Mouse (Mus musculus) cerebellum, adult 8-10 months (tissue): ENCODE data around the gene Ppard.

Experiments
- DNase-seq: peaks from one replicate; pipeline ENCODE4 v3.0.0; 2022

The Ppard gene

DNA sequence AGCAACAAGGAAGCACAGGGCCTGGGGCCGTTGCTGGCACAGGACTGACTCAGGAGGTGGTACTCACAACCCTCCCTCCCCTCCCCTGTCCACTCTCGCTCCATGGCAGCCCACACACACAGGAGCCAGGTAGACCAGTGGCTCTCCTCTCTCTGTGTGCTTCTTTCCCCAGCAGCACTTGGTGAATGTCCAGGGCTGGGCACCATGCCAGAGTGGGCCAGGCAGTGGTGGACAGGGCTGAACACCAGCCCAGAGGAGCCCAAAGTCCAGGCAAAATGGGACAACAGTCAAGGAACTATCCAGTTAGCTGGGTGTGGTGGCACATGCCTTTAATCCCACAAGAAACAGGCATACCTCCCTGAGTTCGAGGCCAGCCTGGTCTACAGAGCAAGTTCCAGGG is 57.8 kb downstream of the Ppard start:
- DNase-seq = no peak

DNA sequence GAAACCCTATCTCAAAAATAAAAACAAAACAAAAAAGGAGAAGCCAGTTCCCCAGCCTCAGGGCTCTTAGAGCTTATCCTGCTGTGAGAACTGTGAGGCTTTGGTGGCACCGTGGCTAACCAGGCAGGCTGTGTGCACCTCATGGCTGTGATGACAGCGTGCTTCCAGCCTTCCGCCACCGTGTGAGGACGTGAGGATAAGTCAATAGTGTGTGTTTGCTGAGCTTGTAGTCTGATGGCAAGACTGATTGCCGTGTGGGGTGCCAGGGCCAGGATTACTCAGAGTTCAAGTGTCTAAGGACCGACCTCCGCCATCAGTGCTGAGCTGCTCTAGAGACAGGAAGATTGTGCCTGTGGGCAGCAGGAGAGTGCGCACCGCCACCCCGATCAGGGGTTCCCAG is 58.2 kb downstream of the Ppard start:
- DNase-seq = no peak

DNA sequence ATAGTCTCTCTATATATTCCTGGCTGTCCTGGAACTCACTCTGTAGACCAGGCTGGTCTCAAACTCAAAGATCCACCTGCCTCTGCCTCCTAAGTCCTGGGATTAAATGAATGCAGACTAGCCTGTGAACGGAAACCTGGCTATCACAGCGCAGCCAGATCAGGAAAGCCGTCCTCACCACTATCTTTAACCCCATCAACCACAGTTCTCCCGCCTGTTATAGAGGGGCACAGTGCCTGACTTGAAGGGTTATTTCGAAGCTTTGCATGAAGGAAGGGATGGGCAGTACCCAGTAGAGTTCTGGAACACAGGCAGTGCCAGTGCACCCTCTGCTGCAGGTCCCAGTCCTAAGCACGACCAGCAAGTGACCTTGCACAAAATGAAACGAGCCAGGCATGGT is 58.8 kb downstream of the Ppard start:
- no peak for DNase-seq

DNA sequence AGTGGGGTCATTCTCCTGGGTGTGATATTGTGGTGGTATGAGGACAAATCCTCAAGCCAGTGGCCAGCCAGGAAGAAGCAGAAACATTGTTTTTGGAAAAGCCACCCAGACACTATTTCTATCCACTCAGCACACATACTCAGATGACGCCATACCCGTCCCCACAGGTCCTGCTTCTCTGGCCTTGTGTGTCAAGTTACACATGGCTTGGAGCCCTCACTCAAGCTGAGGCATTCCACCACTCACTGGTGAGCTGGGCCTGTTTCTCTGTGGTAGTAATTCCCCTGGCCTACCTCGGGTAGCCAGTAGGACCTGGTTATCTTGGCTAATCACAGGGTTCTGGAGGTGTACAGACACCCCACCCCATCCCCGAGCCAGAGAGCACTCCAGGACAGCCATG is 61.2 kb downstream of the Ppard start:
- no peak for DNase-seq

DNA sequence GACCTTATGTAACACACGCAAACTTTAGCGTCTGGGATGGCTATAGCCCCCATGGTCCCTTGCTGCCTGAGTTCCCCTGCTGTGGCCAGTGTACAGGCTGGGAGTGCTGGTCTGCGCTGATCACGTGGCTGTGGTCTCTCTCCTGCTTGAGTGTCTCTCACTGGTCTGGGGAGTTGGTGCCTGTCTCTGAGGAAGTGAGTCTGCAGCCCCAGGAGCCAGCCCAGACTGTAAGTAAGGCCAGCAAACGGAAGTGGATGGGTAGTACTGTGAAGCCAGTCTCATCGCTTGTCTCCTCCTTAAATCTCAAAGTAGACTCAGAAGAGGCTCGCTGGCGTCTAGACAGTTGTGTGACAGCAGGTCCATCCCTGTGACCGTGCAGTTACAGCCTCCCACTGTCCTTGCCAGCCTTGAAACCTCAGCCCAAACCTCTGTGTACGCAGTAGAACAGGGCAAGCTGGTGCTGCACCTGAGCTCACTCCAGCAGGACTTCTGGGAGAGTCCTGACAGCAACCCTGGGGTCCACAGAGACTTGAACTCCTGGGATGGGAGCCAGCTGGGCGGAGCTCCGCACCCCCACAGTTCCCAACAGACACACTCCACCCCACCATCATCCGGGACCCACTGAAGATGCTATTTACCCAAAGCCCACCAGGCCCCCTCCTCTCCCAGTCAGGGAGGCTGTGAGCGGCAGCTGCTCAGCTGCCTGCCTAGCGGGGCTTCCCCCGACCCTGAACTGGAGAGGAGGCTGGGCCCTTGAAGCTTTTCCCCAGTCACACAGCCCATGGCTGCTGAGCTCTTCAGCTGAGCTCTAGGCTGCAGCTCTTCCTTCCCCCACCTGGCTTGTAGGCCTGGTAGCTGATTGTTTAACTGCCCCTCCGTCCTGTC is 62.2 kb downstream of the Ppard start:
- no peak for DNase-seq

DNA sequence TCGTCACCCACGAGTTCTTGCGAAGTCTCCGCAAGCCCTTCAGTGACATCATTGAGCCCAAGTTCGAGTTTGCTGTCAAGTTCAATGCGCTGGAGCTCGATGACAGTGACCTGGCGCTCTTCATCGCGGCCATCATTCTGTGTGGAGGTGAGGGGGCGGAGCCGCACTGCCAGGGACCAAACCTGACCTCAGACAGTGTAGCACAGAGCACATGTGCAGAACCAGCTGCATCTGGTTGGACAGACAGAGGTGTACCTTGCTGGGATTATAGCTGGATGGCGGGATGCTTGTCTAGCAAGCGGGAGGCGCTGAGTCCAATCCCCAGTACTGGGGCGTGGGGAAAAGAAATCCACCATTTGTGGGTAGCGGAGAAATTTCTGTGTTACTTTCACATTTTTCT is 66.4 kb downstream of the Ppard start:
- no peak for DNase-seq

DNA sequence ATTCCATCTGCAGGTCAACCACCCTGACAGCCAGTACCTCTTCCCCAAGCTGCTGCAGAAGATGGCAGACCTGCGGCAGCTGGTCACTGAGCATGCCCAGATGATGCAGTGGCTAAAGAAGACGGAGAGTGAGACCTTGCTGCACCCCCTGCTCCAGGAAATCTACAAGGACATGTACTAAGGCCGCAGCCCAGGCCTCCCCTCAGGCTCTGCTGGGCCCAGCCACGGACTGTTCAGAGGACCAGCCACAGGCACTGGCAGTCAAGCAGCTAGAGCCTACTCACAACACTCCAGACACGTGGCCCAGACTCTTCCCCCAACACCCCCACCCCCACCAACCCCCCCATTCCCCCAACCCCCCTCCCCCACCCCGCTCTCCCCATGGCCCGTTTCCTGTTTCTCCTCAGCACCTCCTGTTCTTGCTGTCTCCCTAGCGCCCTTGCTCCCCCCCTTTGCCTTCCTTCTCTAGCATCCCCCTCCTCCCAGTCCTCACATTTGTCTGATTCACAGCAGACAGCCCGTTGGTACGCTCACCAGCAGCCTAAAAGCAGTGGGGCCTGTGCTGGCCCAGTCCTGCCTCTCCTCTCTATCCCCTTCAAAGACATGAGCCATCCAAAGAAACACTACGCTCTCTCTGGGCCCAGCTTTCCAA is 67.3 kb downstream of the Ppard start:
- DNase-seq = no peak

DNA sequence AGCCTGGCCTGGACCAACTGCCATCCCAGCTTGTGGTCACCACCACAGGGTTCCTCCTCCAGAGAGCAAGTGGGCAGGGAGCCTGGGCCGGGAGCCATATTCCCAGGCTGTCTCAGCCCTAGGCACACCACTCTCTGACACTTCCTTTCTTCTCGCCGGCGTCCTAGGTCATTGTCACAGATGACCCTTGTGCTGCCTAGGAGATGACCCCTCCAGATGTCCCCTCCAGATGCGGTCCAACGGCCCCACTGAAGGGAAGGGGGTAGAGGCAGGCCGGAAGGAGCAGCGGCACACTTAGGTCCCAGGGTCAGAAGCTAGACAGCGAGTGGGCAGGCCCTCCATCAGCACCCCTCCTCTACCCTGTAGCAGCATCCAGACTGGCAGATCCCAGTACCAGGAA is 67.8 kb downstream of the Ppard start:
- no peak for DNase-seq

DNA sequence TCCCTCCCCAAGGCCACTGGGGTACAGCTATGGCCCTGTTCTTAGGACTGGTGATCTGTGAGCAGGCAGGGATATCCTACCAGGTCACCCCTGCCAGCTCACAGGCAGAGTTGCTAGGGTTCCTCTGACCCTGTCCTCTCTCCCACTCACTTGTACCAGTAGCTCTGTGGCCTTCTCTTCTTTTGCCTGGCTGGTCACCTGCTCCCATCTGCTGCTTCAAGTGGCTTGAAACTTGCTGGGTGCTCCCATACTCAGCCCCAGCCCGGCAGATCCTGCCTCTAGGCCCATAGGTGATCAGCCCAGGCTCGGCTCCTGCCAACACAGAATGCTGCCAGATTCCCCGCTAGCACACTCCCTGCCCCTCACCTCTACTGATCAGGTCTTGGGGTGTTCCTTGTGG is 68.3 kb downstream of the Ppard start:
- no peak for DNase-seq

DNA sequence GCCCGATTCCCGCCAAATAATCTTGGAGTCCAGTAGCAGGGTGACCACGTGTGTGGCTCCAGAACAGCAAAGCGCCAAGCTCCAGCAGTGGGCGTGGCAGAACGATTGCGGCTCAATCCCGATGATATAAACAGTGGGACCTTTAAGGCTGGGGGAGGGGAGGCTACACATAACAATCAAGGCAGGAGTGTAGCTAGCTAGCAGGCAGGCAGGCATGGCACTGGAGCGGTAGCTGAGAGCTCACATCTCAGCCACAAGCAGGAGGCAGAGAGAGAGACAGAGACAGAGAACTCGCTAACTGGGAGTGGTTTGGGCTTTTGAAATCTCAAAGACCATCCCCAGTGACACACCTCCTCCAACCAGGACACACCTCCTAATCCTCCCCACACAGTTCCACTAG is 72.7 kb downstream of the Ppard start:
- no peak for DNase-seq

DNA sequence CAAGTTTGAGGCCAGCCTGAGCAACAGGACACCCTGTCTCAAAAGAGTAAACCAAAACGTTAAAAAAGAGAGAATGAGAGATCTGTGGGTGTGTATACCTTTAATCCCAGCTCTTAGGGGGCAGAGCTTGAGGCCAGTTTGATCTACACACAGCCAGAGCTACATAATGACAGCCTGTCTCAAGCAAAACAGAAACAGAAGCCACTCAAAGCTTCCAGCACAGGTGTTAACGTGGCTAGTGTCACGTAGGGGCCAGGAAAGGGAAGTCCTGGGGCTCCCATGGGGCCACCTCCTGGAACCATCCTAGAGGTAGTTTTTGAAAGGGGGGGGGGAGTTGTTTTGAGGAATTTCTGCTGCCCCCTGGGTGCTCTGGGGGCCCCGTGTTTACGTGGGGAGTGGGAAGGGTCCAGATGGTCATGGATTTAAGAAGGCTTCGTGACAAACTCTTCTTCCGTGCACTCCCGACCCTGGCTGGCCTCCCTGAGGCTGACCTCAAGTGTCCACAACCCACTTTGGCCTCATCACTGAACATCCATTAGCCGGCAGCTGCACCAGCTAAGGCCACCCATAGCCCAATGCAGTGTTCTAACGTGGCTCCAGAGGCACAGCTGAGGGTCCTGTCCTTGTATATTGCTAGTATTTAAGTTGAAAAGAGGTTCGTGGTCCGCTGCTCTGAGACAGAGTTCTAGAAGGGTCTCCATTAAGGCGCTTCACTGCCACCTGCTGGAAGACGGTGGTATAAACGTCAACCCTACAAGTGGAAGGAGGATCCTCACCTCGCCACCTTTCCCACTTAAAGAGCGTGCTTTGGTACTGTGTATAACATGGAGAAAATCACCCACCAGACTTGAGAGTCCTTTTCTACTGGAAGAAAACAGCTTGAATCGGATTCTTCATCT is 76.0 kb downstream of the Ppard start:
- DNase-seq = peak; percentile 85

DNA sequence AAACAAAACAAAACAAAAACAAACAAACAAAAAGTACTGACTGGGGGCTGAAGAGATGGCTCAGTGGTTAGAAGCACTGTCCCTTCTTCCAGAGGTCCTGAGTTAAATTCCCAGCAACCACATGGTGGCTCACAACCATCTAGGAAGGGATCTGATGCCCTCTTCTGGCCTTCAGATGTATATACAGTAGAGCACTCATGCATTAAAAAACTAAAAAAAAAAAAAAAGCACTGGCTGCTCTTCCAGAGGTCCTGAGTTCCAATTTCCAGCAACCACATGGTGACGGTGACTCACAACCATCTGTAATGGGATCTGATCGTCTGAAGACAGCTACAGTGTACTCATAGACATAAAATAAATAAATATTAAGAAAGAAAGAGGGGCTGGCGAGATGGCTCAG is 78.3 kb downstream of the Ppard start:
- no peak for DNase-seq

DNA sequence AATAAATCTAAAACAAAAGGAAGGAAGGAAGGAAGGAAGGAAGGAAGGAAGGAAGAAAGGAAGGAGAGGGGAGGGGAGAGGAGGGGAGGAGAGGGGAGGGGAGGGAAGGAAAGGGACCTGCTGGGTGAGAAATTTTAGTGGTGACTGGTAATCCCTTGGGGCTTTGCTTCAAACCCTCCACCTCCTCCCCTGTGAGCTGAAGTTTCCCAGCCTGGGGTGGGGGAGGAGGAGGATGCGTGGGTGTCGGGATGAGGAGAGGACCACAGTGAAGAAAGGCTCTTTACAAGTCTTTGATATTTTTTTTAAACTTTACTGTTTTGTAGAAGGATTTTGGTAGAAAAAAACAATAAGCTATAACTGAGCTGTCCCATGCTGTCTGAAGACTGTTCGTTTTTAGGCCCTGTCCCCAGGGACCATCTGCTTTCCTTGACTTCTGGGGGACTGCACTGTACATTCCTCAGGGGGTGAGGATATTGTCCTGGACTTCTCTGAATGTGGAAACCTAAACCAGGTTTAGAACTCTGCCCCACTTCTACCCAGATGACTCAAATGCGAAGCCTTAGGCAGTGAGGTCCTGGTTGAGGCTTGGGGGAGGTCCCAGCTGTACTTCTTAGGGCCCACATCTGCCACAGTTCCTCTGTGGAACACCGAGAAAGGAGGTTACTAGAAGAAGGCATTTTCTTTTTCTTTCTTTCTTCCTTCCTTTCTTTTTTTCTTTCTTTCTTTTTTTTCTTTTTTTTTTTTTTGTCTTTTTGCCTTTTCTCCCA is 79.0 kb downstream of the Ppard start:
- no peak for DNase-seq

DNA sequence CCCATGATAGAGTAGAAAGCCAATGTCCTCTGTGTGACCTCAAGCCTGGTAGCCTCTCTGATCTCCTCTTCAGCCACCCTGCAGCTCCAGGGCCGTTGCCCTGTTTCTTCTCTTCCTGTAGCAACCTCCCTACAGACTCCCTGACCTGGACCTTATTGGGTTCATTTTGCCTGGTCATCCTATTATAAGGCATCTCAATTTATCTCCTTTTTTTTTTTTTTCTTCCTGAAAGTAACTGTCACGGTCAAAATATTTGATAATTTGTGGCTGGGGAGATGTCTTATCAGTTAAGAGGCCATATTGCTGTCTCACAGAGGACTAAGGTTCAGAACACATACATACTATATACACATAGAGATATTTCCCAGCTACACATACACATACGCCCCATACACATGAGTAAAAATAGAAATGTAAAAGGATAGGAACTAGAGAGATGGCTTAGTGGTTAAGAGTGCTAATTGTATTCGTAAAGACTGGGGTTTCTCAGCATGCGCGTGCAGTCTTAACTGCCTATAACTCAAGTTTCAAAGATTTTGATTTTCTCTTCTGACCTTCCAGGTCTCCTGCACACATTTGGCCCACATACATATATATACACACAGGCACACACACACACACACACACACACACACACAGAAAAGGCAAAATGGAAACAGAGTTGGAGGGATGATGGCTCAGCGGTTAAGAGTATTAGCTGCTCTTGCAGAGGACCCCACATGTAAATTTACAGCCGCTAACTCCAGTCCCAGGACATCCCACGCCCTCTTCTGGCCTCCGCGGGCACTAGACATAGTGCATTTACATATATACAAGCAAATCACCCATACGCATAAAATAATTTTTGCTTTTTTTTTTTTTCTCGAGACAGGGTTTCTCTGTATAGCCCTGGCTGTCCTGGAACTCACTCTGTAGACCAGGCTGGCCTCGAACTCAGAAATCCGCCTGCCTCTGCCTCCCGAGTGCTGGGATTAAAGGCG is 80.0 kb downstream of the Ppard start:
- no peak for DNase-seq

DNA sequence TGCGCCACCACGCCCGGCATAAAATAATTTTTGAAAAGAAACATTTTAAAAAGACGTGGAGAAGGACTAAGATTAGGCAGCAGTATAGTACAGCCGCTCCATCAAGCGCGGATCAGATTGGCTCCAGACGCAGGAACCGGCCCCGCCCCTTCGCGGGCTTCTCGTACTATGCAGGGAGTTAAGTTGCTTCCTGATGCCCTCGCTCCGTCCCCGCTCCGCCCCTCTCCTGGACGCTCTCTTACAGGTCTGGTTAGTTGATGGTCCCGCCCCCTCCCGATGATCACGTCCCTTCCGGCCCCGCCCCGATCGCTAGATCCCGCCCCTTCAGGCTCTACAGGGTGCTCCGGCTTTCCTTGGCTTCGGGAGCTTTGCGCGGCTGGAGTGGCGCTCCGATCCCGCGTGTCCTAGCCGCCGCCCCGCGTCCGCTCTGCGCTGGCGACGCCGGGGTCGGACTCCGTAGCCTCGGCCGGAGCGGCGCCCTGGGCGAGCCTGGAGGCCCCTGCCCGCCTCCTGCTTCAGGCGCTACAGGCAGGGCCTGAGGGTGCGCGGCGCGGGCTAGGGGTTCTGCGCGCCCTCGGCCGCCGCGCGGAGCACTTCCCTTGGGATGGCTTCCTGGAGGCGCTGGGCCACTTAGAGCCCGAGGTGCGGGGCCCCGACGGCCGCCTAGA is 80.8 kb downstream of the Ppard start, which contains the start of gene Fance:
TSS of gene Fance (plus strand) at position 308 of the 668 bp plus-strand sequence.
- DNase-seq = peak; percentile 92

DNA sequence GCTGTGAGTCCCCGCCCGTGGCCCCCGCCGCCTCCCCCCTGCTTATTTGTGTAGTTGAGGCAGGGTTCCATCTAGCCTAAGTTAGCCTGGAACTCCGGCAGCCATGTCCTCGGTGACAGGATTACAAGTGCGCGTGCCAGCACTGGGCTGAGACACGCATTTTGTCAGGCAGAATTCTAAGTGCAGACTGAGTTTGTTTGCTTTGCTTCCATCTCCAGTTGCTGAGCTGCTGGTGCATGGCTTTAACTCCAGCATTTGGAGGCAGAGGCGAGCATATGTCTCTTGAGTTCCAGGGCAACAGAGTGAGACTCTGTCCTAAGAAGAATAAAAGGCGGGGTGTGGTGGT is 81.4 kb downstream of the Ppard start:
- no peak for DNase-seq

DNA sequence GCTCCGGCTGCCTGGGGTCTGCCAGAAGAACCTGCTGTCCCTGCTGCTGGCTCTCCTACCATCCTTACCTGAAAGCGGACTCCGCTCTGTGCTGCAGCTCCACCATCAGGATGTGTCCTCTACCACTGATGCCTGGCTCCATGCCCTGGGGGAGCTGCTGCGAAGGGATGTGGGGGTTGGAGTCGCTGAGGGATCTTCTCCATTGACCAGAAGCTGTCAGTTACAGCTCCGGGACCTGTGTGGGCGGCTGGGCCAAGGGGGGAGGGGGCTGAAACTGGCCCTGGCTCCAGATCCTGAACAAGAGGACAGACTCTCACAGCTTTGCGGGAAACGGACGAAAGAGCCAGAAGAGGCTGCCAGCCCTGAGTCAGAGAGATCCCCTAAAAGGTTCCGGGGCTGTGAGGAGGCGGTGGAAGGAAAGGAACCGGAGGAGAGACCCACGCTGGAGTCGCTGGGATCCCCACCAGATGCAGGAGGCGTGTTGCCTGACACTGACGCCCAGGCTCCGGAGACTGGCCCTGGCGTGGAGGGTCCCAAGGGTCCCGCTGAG is 83.2 kb downstream of the Ppard start:
- DNase-seq = no peak

DNA sequence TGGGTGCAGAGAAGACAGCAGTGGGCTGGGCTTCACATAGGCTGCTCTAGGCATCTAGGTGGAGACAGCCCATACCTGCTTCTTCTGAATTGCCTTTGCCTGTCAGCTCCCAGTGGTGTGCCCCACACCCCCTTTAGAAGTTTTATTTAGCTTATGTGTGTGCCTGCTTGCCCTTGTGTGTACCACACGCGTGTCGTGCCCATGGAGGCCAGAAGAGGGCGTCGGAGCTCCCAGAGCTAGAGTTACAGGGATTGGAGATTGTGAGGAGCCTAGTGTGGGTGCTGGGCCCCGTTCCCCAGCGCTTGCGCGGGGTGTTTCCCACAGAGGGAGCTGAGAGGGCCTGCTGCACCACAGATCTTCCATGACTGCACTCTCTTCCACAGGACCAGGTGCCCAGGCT is 84.0 kb downstream of the Ppard start:
- no peak for DNase-seq

DNA sequence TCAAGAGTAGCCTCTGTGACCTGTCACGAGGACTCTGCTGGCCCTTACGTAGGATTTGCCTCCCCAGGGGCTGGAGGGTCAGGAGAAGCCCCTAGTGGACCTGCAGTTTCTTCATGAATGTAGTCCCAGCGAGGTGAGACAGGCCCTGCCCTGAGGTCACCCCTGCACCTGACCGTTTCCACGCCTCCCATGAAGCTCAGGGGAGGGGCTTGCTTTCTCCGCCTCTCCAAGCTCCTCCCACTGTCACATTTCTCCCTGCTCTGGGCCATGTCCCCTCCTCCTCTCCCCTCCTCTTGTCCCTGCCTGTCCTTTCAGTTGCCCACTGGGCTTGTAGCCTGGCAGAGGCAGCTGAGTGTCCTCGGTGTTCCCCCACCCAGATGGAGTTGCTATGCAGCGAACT is 84.6 kb downstream of the Ppard start:
- no peak for DNase-seq

DNA sequence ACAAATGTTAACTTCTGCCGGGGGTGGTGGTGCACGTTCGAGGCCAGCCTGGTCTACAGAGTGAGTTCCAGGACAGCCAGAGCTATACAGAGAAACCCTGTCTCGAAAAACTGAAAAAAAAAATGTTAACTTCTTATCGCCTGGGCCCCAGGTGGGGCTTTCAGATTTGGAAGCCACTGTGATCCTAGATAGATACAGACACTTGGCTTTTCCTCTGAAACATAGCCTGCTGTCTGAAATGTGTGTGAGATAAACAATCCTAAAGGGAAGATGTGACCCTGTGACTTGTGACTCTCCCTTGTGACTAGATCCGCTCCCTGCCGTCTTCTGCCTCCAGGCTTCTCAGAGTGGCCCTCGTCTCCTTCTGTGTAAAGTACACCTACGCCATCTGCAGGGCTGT is 85.2 kb downstream of the Ppard start:
- DNase-seq = no peak

DNA sequence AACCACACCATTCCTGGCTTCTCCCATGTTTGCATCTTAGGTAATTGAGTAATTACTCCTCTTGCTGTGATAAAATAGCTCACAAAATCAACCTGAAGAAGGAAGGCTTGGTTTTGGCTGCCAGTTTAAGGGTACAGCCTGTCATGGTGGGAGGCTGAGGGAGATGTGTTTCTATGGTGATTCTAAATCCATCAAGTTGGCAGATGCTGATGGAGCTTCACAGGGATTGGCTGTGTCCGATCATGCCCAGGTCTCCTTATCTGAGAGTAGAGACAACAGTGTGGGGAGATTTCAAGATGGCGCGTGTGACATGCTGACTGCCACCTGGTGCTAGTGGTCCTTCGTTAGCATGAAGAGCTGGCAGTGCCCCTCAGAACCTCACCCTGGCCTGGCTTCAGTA is 89.2 kb downstream of the Ppard start:
- no peak for DNase-seq
